Mouse (Mus musculus) hindbrain, embryonic 16.5 days (tissue): ENCODE results near the gene Angpt4. TPM values are rescaled to one million over a fixed set of nuclear protein-coding genes. Genes with fewer than 3 reads are reported as not detected.
A peak's percentile ranks its signal among the peaks of the same experiment; 100 is the strongest.

Source experiments
- ATAC-seq: fragments of 200-750 bp; cut with Nextera tagmentation; 2 replicates; pipeline ENCODE4 v1.8.0; 2017; ENCODE audit warnings: moderate TSS enrichment, moderate library complexity
- H3K27ac ChIP-seq: fragments of 300-500 bp; sonication (generic); 2 replicates; pipeline ENCODE4 v1.5.1; 2014; ENCODE audit warnings: low read depth, mild to moderate bottlenecking, control low read depth, low read length, moderate library complexity
- H3K27me3 ChIP-seq: fragments of 300-500 bp; sonication (generic); replicated peaks from 2 replicates; pipeline ENCODE4 v1.6.1; 2014; ENCODE audit warnings: low read length; ENCODE audit not compliant: control insufficient read depth, insufficient read depth
- H3K36me3 ChIP-seq: fragments of 300-500 bp; sonication (generic); 2 replicates; pipeline ENCODE4 v1.6.1; 2014; ENCODE audit warnings: mild to moderate bottlenecking, low read length, moderate library complexity, mixed read lengths; ENCODE audit not compliant: control insufficient read depth, insufficient read depth
- H3K4me1 ChIP-seq: fragments of 300-500 bp; sonication (generic); 2 replicates; pipeline ENCODE4 v1.6.1; 2014; ENCODE audit warnings: low read depth, low read length; ENCODE audit not compliant: control insufficient read depth, insufficient read depth
- H3K4me2 ChIP-seq: fragments of 300-500 bp; sonication (generic); 2 replicates; pipeline ENCODE4 v1.6.1; 2014; ENCODE audit warnings: mild to moderate bottlenecking, low read length, control low read depth, moderate library complexity
- H3K4me3 ChIP-seq: fragments of 300-500 bp; sonication (generic); 2 replicates; pipeline ENCODE4 v1.5.1; 2014; ENCODE audit warnings: mild to moderate bottlenecking, low read length, control low read depth, moderate library complexity
- H3K9ac ChIP-seq: fragments of 300-500 bp; sonication (generic); 2 replicates; pipeline ENCODE4 v1.6.1; 2014; ENCODE audit warnings: low read depth, mild to moderate bottlenecking, control low read depth, low read length, moderate library complexity
- H3K9me3 ChIP-seq: fragments of 300-500 bp; sonication (generic); 2 replicates; pipeline ENCODE4 v1.6.1; 2014; ENCODE audit warnings: mild to moderate bottlenecking, low read length, moderate library complexity; ENCODE audit not compliant: control insufficient read depth
- WGBS: fragments of 180-500 bp; shearing (Covaris S2); extraction: QIAGEN DNeasy Blood & Tissue Kit; methylation state at CpG from one replicate; pipeline ENCODE4 v1.1.7; 2014; 5-methylcytosine and 5-hydroxymethylcytosine counted together
- polyA plus RNA-seq: library from polyadenylated mRNA; unstranded; fragments of >200 nt; fragmentation: Nextera tagmentation; extraction: Ambion mirVana; gene quantifications from 2 replicates; pipeline ENCODE4 v1.2.1, GENCODE M21; 2015

Gene Angpt4
- polyA plus RNA-seq, 1 experiment from 2014 or later, result 0.46 TPM

DNA sequence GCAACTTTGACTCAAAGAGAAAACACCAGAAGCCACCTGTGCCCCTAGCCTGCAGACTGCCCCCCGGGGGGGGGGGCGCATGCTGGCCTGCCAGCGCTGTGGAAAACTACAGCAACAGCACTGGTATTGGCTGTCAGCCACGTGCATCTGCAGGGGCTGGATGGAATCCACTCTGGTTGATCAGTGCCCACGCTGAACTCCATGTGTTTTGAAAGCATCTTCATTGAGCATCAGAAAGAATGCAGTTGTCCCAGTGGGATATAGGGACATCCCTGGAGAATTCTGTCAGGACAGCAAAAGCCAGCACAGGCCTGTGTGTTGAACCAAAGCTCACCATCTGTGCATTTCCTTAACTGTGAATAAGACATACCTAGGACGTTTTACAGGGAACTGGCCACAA lies 20.0 kb upstream of the Angpt4 start:
- peaks cover 7% of the 10 kb centered on the region; the same call in 1 of the 2 replicates for H3K4me1 ChIP-seq
- H3K4me2 ChIP-seq, result no peak overlapping the region
- H3K27ac ChIP-seq, result no peak overlapping the region
- no peaks in the 10 kb centered on the region for H3K27me3 ChIP-seq
- ATAC-seq, result no peak
- whole genome bisulfite sequencing, result 37% methylated on average over 5 of the region's 6 CpGs
- no peaks in the 10 kb centered on the region for H3K36me3 ChIP-seq
- H3K4me3 ChIP-seq, result no peak overlapping the region
- no peak overlapping the region for H3K9ac ChIP-seq
- no peaks in the 10 kb centered on the region for H3K9me3 ChIP-seq

DNA sequence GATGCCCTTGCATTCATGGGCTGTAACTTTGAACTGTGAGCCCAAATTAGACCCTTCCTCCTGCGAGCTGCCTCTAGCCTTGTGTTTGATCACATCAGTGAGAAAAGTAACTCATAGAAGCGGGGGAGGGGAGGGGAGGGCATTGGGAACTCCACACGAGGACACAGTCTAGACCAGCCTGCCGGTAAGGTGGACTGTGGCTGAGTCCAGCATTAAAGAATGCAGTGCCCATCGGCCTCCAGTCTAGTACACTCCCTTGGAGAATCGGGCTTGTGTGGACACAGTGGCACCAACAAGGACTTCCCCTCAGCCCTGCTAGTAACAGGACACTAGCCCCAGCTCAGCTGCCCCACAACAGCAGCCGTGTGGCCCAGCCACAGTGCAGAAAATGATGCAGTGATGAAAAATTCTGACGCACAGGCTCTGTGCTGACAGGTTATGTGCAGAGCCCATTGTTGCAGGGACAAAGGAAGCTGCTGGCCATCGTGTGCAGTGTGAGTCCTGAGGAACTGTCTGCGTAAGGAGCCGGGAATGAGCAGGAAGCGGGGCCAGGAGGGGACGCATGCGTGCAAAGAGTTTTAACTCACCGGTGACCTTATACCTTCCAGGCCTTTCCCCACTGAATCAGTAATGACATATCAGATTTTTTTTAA lies 17.8 kb upstream of the Angpt4 start:
- Histone ChIP-seq H3K4me1 (peaks cover 7% of the 10 kb centered on the region; the same call in 1 of the 2 replicates), H3K9me3 (no peaks in the 10 kb centered on the region), H3K27me3 (no peaks in the 10 kb centered on the region), H3K36me3 (no peaks in the 10 kb centered on the region), H3K4me3 (no peak overlapping the region), H3K27ac (no peak overlapping the region), H3K4me2 (no peak overlapping the region), H3K9ac (no peak overlapping the region)
- 42% methylated on average over 15 of the region's 15 CpGs for WGBS
- ATAC-seq, result no peak

DNA sequence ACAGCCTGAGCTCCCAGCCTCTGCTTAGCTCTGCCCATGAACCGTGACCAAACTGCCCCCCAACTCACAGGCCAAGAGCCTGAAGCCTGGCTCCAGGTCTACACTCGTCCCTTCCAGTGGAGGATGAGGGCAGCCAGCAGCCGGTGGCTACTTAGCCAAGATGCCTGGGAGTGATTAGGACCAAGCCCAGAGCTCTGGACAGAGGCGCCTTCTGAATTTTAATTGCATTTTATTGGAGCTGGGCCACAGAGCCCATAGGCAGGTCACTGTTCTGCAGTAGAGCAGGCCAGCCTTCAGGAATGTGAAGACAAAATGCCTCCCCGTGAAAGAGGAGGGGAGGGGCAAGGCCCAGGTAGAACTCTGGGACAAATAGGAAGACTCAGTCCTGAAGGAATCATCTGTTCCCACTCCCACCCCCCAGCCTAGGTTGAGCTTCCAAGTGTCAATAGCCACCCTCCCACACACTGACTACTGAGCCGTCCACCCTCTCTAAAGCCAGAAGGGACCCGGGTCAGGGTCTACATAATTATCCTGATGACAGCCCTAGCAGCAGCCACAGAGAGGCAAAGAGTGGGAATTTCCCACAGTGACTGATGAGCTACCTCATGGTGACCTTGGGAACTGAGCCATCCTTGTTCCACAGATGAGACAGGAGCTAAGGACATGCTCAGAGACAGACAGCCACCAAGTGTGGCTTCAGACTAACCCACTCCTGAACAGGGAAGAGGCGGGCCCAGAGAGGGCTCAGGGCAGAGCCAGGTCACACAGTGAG lies 16.6 kb upstream of the Angpt4 start:
- Histone ChIP-seq H3K27ac (no peak overlapping the region), H3K4me2 (no peak overlapping the region), H3K9me3 (no peaks in the 10 kb centered on the region), H3K4me1 (peaks cover 7% of the 10 kb centered on the region; the same call in 1 of the 2 replicates), H3K4me3 (no peak overlapping the region), H3K27me3 (no peaks in the 10 kb centered on the region), H3K36me3 (no peaks in the 10 kb centered on the region), H3K9ac (no peak overlapping the region)
- peak; percentile 82 for ATAC-seq
- 61% methylated on average over 8 of the region's 8 CpGs for WGBS

DNA sequence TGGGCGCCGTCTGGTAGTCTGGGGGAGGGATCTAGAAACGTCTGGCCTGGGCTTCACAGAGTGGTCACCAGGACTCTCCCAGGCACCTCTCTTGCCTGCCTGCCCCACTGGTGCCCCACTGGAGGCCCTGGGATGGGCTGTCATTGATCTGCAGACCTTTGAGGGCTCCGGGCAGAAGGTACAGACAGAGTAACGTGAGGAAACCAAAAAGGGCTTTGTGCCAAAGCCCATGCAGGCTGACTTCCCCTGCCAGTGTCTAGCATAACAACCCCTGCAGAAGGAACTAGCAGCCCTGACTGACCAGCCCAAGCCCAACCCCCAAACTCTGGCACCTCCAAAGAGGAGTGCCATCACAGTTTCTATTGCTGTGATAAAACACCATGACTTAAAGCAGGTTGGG lies 15.1 kb upstream of the Angpt4 start:
- H3K27me3 ChIP-seq, result no peaks in the 10 kb centered on the region
- no peak for ATAC-seq
- 74% methylated on average over 5 of the region's 5 CpGs for WGBS
- no peaks in the 10 kb centered on the region for H3K9me3 ChIP-seq
- no peaks in the 10 kb centered on the region for H3K36me3 ChIP-seq
- H3K4me3 ChIP-seq, result no peak overlapping the region
- H3K4me2 ChIP-seq, result no peak overlapping the region
- no peak overlapping the region for H3K27ac ChIP-seq
- no peak overlapping the region for H3K9ac ChIP-seq
- peaks cover 7% of the 10 kb centered on the region; the same call in 1 of the 2 replicates for H3K4me1 ChIP-seq

DNA sequence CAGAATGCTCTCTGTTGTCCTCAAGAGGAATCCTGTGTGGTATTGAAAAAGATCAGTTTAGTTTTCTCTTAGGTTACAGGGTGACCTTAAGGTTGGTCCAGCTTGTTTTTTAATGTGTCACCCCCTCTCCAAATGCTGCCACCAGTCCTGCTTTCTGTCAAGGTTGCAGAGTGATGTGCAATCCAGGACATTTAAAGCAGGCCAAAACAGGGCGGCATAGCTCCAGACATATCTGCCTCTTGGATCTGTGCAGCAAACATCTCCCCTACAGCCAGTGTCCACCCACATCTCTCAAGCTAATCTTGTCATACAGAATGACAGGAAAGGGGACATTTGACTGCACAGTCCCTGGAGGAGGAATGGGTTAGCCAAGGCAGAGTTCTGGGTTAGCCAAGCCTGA lies 12.9 kb upstream of the Angpt4 start:
- H3K27me3 ChIP-seq, result no peaks in the 10 kb centered on the region
- H3K4me3 ChIP-seq, result no peak overlapping the region
- no peak overlapping the region for H3K4me2 ChIP-seq
- H3K36me3 ChIP-seq, result no peaks in the 10 kb centered on the region
- no peak overlapping the region for H3K9ac ChIP-seq
- no peak for ATAC-seq
- H3K4me1 ChIP-seq, result 0 out of 2 replicates have a peak, but pooled peaks cover 3% of the 10 kb centered on the region
- no peaks in the 10 kb centered on the region for H3K9me3 ChIP-seq
- H3K27ac ChIP-seq, result no peak overlapping the region
- WGBS, result 100% methylated on average over 1 of the region's 1 CpGs

DNA sequence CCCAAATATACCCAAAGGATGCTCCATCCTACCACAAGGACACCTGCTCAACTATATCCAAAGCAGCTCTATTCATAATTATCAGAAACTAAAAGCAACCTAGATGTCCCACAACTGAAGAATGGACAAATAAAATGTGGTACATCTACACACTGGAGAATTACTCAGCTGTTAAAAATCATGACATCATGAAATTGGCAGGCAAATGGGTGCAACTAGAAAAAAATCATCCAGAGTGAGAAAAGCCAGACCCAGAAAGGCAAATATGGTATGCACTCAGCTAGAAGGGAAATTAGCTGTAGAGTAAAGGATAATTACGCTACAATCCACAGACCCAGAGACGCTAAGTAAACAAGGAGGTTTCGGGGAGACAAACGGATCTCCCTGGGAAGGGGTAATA lies 10.2 kb upstream of the Angpt4 start:
- no peak overlapping the region for H3K27ac ChIP-seq
- no peak for ATAC-seq
- no peak overlapping the region for H3K4me3 ChIP-seq
- H3K4me1 ChIP-seq, result no peaks in the 10 kb centered on the region
- H3K36me3 ChIP-seq, result no peaks in the 10 kb centered on the region
- no peaks in the 10 kb centered on the region for H3K27me3 ChIP-seq
- H3K9ac ChIP-seq, result no peak overlapping the region
- no peak overlapping the region for H3K4me2 ChIP-seq
- 85% methylated on average over 4 of the region's 4 CpGs for WGBS
- H3K9me3 ChIP-seq, result no peaks in the 10 kb centered on the region

DNA sequence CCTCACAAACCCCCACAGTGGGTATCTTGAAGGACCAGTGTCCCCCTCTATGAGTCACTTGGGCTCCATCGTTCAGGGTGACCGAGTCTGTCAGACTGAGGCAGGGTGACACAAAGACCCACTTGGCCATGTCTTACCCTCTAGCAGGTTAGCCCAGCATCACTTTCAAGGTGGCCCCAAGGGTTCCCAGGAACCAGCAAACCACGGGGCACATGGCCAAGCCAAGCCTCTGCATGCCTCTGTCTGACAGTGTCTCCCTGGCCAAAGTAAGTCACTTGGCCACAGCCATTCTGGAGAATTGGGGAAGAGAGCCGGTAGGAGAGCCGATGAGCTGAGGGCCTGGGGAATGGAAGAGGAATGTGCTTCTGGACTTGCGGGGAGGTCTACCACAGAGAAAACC lies 7.7 kb upstream of the Angpt4 start:
- no peak overlapping the region for H3K4me2 ChIP-seq

DNA sequence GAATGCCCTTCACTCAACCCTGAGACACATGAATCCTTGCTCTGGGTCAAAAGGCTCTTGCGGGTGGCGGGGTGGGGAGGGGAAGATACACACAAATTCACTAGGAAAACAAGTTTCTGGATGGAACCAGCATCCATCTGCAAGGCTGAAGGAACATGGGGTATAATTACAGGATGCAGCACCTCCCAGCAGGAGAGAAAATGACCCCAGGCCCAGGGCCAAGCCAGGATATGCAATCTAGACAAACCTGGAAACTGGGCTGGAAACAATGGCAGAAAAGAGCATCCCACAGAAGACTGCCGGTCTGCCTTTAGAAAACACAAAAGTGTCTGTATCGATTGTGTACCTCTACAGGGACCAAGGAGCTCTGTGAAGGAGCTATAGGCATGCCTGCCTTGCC lies 7.1 kb upstream of the Angpt4 start:
- no peak overlapping the region for H3K4me3 ChIP-seq
- no peak overlapping the region for H3K27ac ChIP-seq
- H3K9me3 ChIP-seq, result no peaks in the 10 kb centered on the region
- no peaks in the 10 kb centered on the region for H3K27me3 ChIP-seq
- no peaks in the 10 kb centered on the region for H3K4me1 ChIP-seq
- H3K9ac ChIP-seq, result no peak overlapping the region
- ATAC-seq, result no peak
- H3K4me2 ChIP-seq, result no peak overlapping the region
- 73% methylated on average over 4 of the region's 4 CpGs for WGBS
- no peaks in the 10 kb centered on the region for H3K36me3 ChIP-seq

More for the DNA sequence above, 7.7 kb upstream of the Angpt4 start:
- H3K4me3 ChIP-seq, result no peak overlapping the region
- no peaks in the 10 kb centered on the region for H3K36me3 ChIP-seq
- H3K9me3 ChIP-seq, result no peaks in the 10 kb centered on the region
- no peak overlapping the region for H3K9ac ChIP-seq
- WGBS, result 78% methylated on average over 6 of the region's 6 CpGs
- H3K4me1 ChIP-seq, result no peaks in the 10 kb centered on the region
- no peaks in the 10 kb centered on the region for H3K27me3 ChIP-seq
- no peak for ATAC-seq
- H3K27ac ChIP-seq, result no peak overlapping the region

DNA sequence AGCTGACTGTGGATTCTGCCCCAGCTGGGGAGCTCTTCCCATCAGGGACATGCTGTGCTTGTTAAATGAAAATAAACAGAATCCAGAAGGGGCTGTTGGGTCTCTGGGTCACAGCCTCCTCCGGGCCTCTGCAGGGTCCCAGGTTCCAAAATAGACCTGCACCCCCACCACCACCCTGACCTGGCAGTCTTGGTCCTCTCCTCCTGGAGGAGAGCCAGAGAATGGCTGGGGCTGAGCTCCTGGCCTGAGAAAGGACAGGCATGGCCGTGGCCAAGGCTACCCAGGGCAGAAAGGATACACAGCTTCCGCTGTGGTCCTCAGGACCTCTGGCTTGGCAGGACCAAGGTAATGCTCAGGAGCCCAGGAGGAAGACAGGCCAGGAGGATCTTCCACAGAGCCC lies 6.4 kb upstream of the Angpt4 start:
- no peak for ATAC-seq
- Histone ChIP-seq H3K9me3 (no peaks in the 10 kb centered on the region), H3K4me1 (no peaks in the 10 kb centered on the region), H3K4me3 (no peak overlapping the region), H3K9ac (no peak overlapping the region), H3K4me2 (no peak overlapping the region), H3K27me3 (no peaks in the 10 kb centered on the region), H3K36me3 (no peaks in the 10 kb centered on the region), H3K27ac (no peak overlapping the region)
- WGBS, result 71% methylated on average over 3 of the region's 3 CpGs
